Mouse (Mus musculus): ENCODE data around the gene Bbs2. TPM values are rescaled to one million over a fixed set of nuclear protein-coding genes. Genes with fewer than 3 reads are reported as not detected.
A peak's percentile ranks its signal among the peaks of the same experiment; 100 is the strongest.

The Bbs2 gene
- total and polyA plus RNA-seq, 3 experiments: 10.0 to 13.0 (median 12.0) TPM

DNA sequence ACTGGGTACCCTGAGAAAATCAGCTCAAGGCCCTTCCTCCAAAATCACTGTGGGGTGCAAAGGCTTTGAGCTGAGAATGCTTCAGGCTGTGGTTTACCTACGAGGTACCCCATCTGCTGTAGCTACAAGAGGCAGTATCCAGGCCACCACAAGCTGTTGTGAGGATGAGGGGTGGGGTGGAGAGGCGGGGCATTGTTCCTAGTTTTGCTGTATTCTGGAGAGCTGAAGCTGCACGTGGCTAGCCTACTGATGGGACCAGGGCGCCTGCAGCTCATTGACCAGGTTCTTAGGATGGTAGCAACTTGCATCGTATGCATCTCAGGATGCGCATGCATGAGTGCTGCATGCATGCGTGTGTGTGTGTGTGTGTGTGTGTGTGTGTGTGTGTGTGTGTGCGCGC lies 22.9 kb upstream of the Bbs2 start:
- Histone ChIP-seq H3K27ac (ENCODE audit: insufficient read depth, low read depth) (no peak overlapping the region), H3K36me3 (replicated peaks in 1 of 2; ENCODE audit: control insufficient read depth in 1 of 2, insufficient read depth in 1 of 2, low read length in 1 of 2) (no peaks in the 10 kb centered on the region), H3K9ac (ENCODE audit: insufficient read depth, low read depth) (no peak overlapping the region), H3K4me3 (replicated peaks in 1 of 3; ENCODE audit: low read depth in 2 of 3, low read length in 2 of 3, poor library complexity in 1 of 3) (no peak overlapping the region), H3K4me1 (ENCODE audit: control insufficient read depth in 1 of 2, insufficient read depth in 2 of 2) (peaks cover 7 to 19% of the 10 kb centered on the region in 2 experiments; a peak in 3 of 4 replicates), H3K9me3 (replicated peaks; ENCODE audit: low read length) (no peaks in the 10 kb centered on the region), H3K4me2 (ENCODE audit: insufficient read depth, low read depth, poor library complexity, severe bottlenecking) (no peak overlapping the region), H3K79me2 (replicated peaks; ENCODE audit: control insufficient read depth, extremely low read depth, insufficient read depth, poor library complexity, severe bottlenecking) (no peaks in the 10 kb centered on the region), H3K27me3 (replicated peaks) (peaks cover 6% of the 10 kb centered on the region)
- TF ChIP-seq USF2 (conservative IDR thresholded peaks at IDR 0.05; ENCODE audit: low read depth, low read length): no peak
- TF ChIP-seq CHD2 (IDR thresholded peaks at IDR 0.05; ENCODE audit: low read length): no peak
- no peak for TF ChIP-seq JUND (conservative IDR thresholded peaks at IDR 0.05; ENCODE audit: low read depth, low read length)
- no peak for TF ChIP-seq RCOR1 (conservative IDR thresholded peaks at IDR 0.05; ENCODE audit: low read depth, low read length)
- dilution Hi-C loops (cut with MboI; ENCODE audit: extremely low pct_ligation_motif_present, extremely low pct_unique_long_range_greater_than_20kb, low sequenced_read_pairs): no loop called here
- in situ Hi-C loops (cut with MboI; ENCODE audit: low pct_ligation_motif_present, low pct_unique_long_range_greater_than_20kb, low sequenced_read_pairs): no loop called here
- no peak for DNase-seq (ENCODE audit: extremely low read depth)

DNA sequence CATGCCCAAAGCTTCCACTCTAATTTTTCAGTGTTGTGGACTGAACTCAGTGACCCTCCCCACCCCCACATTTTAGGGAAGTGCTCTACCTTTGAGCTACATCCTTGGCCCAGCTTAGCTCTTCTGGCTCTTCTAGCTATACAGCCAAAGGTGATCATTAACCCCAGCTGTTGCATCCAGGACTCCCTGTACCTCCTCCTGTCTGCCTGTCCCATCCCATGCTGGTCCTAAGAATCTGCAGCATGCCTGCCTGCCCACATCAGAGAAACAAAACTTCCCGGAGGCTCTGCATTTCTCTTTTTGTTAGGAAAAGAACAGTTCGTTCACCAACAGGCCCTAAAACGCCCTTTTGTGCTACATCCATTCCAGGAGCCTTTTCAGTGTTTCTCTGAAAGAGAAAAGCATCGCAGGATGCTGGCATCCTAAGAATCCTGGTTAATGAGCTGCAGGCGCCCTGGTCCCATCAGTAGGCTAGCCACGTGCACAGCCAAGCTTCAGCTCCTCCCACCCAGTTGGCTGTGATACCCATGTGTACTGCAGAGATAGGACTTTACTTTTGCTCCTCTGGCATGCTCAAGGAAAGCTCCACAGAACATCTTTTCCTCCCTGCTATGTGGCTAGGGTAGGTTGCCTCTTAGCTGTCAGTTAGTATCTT lies 20.2 kb upstream of the Bbs2 start:
- Histone ChIP-seq H3K9me3 (replicated peaks; ENCODE audit: low read length) (no peaks in the 10 kb centered on the region), H3K27me3 (replicated peaks) (no peaks in the 10 kb centered on the region), H3K79me2 (replicated peaks; ENCODE audit: control insufficient read depth, extremely low read depth, insufficient read depth, poor library complexity, severe bottlenecking) (no peaks in the 10 kb centered on the region), H3K4me2 (ENCODE audit: insufficient read depth, low read depth, poor library complexity, severe bottlenecking) (no peak overlapping the region), H3K4me3 (replicated peaks in 1 of 3; ENCODE audit: low read depth in 2 of 3, low read length in 2 of 3, poor library complexity in 1 of 3) (no peak overlapping the region), H3K27ac (ENCODE audit: insufficient read depth, low read depth) (no peak overlapping the region), H3K9ac (ENCODE audit: insufficient read depth, low read depth) (no peak overlapping the region), H3K36me3 (replicated peaks in 1 of 2; ENCODE audit: control insufficient read depth in 1 of 2, insufficient read depth in 1 of 2, low read length in 1 of 2) (no peaks in the 10 kb centered on the region), H3K4me1 (ENCODE audit: control insufficient read depth in 1 of 2, insufficient read depth in 2 of 2) (peaks cover 7 to 19% of the 10 kb centered on the region in 2 experiments; a peak in 3 of 4 replicates)
- DNase-seq (ENCODE audit: extremely low read depth): no peak
- in situ Hi-C loops (cut with MboI; ENCODE audit: low pct_ligation_motif_present, low pct_unique_long_range_greater_than_20kb, low sequenced_read_pairs) (no loop called here), dilution Hi-C loops (cut with MboI; ENCODE audit: extremely low pct_ligation_motif_present, extremely low pct_unique_long_range_greater_than_20kb, low sequenced_read_pairs) (no loop called here)
- TF ChIP-seq TCF12 (IDR thresholded peaks at IDR 0.05; ENCODE audit: low read depth, low read length) (no peak), CHD2 (IDR thresholded peaks at IDR 0.05; ENCODE audit: low read length) (peak; percentile 28; the same call in 1 of the 2 replicates)

DNA sequence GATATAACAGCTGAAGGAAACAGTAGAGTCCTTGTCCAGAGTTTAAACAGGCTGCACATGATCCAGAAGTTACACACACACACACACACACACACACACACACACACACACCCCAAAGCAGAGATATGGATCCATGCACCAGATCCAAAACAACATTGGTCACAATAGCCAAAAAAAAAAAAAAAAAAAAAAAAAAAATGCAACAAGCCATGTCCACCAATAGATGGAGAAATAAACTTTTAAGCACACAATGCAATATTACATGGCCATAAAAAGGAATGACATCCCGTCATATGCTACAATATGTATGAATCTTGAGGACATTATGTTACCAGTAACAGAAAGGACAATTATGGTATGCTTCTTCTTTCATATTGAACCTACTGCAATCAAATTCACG lies 15.2 kb upstream of the Bbs2 start:
- no peak overlapping the region for H3K4me3 ChIP-seq (replicated peaks in 1 of 3; ENCODE audit: low read depth in 2 of 3, low read length in 2 of 3, poor library complexity in 1 of 3)

More for the DNA sequence above, 15.2 kb upstream of the Bbs2 start:
- H3K27me3 ChIP-seq (replicated peaks): no peaks in the 10 kb centered on the region
- TF ChIP-seq MYC (IDR thresholded peaks at IDR 0.05; ENCODE audit: low read depth, low read length) (no peak), ZNF384 (IDR thresholded peaks at IDR 0.05; ENCODE audit: low read depth, low read length) (peak; percentile 61), GABPA (IDR thresholded peaks at IDR 0.05; ENCODE audit: insufficient replicate concordance, low read depth, low read length) (no peak), JUND (conservative IDR thresholded peaks at IDR 0.05; ENCODE audit: low read depth, low read length) (no peak), EP300 (IDR thresholded peaks at IDR 0.05; ENCODE audit: low read length) (no peak)
- in situ Hi-C loops (cut with MboI; ENCODE audit: low pct_ligation_motif_present, low pct_unique_long_range_greater_than_20kb, low sequenced_read_pairs) (no loop called here), dilution Hi-C loops (cut with MboI; ENCODE audit: extremely low pct_ligation_motif_present, extremely low pct_unique_long_range_greater_than_20kb, low sequenced_read_pairs) (no loop called here)
- H3K4me2 ChIP-seq (ENCODE audit: insufficient read depth, low read depth, poor library complexity, severe bottlenecking): no peak overlapping the region
- H3K27ac ChIP-seq (ENCODE audit: insufficient read depth, low read depth): no peak overlapping the region
- H3K79me2 ChIP-seq (replicated peaks; ENCODE audit: control insufficient read depth, extremely low read depth, insufficient read depth, poor library complexity, severe bottlenecking): no peaks in the 10 kb centered on the region
- H3K36me3 ChIP-seq (replicated peaks in 1 of 2; ENCODE audit: control insufficient read depth in 1 of 2, insufficient read depth in 1 of 2, low read length in 1 of 2): no peaks in the 10 kb centered on the region
- no peak for DNase-seq (ENCODE audit: extremely low read depth)
- H3K4me1 ChIP-seq (ENCODE audit: control insufficient read depth in 1 of 2, insufficient read depth in 2 of 2): peaks cover 0 to 25% of the 10 kb centered on the region in 2 experiments; a peak in 2 of 4 replicates
- no peaks in the 10 kb centered on the region for H3K9me3 ChIP-seq (replicated peaks; ENCODE audit: low read length)
- H3K9ac ChIP-seq (ENCODE audit: insufficient read depth, low read depth): no peak overlapping the region

All from CH12.LX (cell line).